ENCODE assay signal across 9 mouse cellular contexts in genomic region chr12:69130486-69130885, GRCm38 (mm10). TPM values are rescaled to one million over a fixed set of nuclear protein-coding genes. Genes with fewer than 3 reads are reported as not detected.
DNase-seq lines count a peak whose midpoint lies in the region; ATAC-seq lines count a peak whose summit lies in the region.
"Had no signal": no experiment of that assay in that cellular context is flagged by ENCODE, and none has a peak within 500 bp of the region (broad histone marks: within the 10 kb centered on the region; RNA-seq: fewer than 3 reads in every experiment).

No protein-coding gene starts in this region.

- DNase-seq in lung, postnatal 4 days = no peak
- no peak for DNase-seq in embryonic facial prominence, embryonic 11.5 days (ENCODE audit: low spot score)
- DNase-seq in limb, embryonic 11.5 days (ENCODE audit: low spot score) = no peak
- peak; percentile 11 for DNase-seq in splenic B cell, adult 2 months (ENCODE audit: low read depth, low spot score)
- DNase-seq in layer of hippocampus, adult 18-20 months (ENCODE audit: low spot score in 2 of 2) = no peak
- no peak for DNase-seq in ovary, postnatal 36 days (ENCODE audit: low spot score)

- 67% methylated on average over 12 of the region's 12 CpGs for WGBS in lung, embryonic 15.5 days
- 71% methylated on average over 12 of the region's 12 CpGs for WGBS in embryonic facial prominence, embryonic 11.5 days
- 70% methylated on average over 12 of the region's 12 CpGs for WGBS in limb, embryonic 11.5 days

- 0 out of 2 replicates have a peak, but pooled peaks cover 5% of the 10 kb centered on the region for H3K4me1 ChIP-seq in lung, embryonic 15.5 days
- H3K4me1 ChIP-seq in embryonic facial prominence, embryonic 11.5 days (ENCODE audit: control insufficient read depth, insufficient read depth, low read length) = no peaks in the 10 kb centered on the region
- no peaks in the 10 kb centered on the region for H3K4me1 ChIP-seq in limb, embryonic 11.5 days (ENCODE audit: control insufficient read depth, insufficient read depth, low read length)

- no peaks in the 10 kb centered on the region for H3K27me3 ChIP-seq in lung, embryonic 15.5 days
- no peaks in the 10 kb centered on the region for H3K27me3 ChIP-seq in embryonic facial prominence, embryonic 11.5 days (ENCODE audit: control insufficient read depth, insufficient read depth, low read length)
- no peaks in the 10 kb centered on the region for H3K27me3 ChIP-seq in limb, embryonic 11.5 days (ENCODE audit: control insufficient read depth, insufficient read depth, low read length)
- no peaks in the 10 kb centered on the region for H3K27me3 ChIP-seq in splenic B cell, adult 2 months (ENCODE audit: control insufficient read depth, insufficient read depth, low read length, poor library complexity, severe bottlenecking)

- no peaks in the 10 kb centered on the region for H3K36me3 ChIP-seq in lung, embryonic 15.5 days
- H3K36me3 ChIP-seq in embryonic facial prominence, embryonic 11.5 days (replicated peaks; ENCODE audit: control insufficient read depth, insufficient read depth, low read depth, low read length) = no peaks in the 10 kb centered on the region
- H3K36me3 ChIP-seq in limb, embryonic 11.5 days (ENCODE audit: control insufficient read depth, insufficient read depth, low read length) = no peaks in the 10 kb centered on the region
- no peaks in the 10 kb centered on the region for H3K36me3 ChIP-seq in splenic B cell, adult 2 months (ENCODE audit: control insufficient read depth, insufficient read depth, low read length, poor library complexity, severe bottlenecking)

- no peak overlapping the region for H3K9ac ChIP-seq in lung, embryonic 15.5 days
- no peak overlapping the region for H3K9ac ChIP-seq in embryonic facial prominence, embryonic 11.5 days (replicated peaks; ENCODE audit: low read length)
- no peak overlapping the region for H3K9ac ChIP-seq in limb, embryonic 11.5 days (ENCODE audit: low read length)

- no peak overlapping the region for H3K27ac ChIP-seq in lung, embryonic 15.5 days
- H3K27ac ChIP-seq in embryonic facial prominence, embryonic 11.5 days (replicated peaks; ENCODE audit: low read depth, low read length) = no peak overlapping the region
- H3K27ac ChIP-seq in limb, embryonic 11.5 days (replicated peaks; ENCODE audit: low read depth, low read length) = no peak overlapping the region
- H3K27ac ChIP-seq: left cerebral cortex, adult 2 months had no signal

- H3K9me3 ChIP-seq in lung, embryonic 15.5 days = no peaks in the 10 kb centered on the region
- H3K9me3 ChIP-seq in embryonic facial prominence, embryonic 11.5 days (replicated peaks; ENCODE audit: control insufficient read depth, low read length) = no peaks in the 10 kb centered on the region
- no peaks in the 10 kb centered on the region for H3K9me3 ChIP-seq in limb, embryonic 11.5 days (ENCODE audit: control insufficient read depth, low read length)

- ATAC-seq in lung, embryonic 15.5 days (ENCODE audit: borderline replicate concordance, extremely low read depth, low FRiP score, low TSS enrichment) = no peak
- ATAC-seq in embryonic facial prominence, embryonic 11.5 days (replicated peaks; ENCODE audit: insufficient number of reproducible peaks, low FRiP score, low TSS enrichment, low read depth) = no peak
- no peak for ATAC-seq in limb, embryonic 11.5 days (ENCODE audit: insufficient number of reproducible peaks, low FRiP score, low TSS enrichment, low read depth)

- H3K4me3 ChIP-seq in lung, embryonic 15.5 days = 0 out of 2 replicates have a peak overlapping the region, but pooled peaks have one; percentile 9
- no peak overlapping the region for H3K4me3 ChIP-seq in embryonic facial prominence, embryonic 11.5 days (ENCODE audit: low read depth, low read length)
- no peak overlapping the region for H3K4me3 ChIP-seq in limb, embryonic 11.5 days (ENCODE audit: low read depth, low read length)
- H3K4me3 ChIP-seq: left cerebral cortex, adult 2 months had no signal

- peak overlapping the region; percentile 39 for H3K4me2 ChIP-seq in lung, embryonic 15.5 days
- 0 out of 2 replicates have a peak overlapping the region, but pooled peaks have one; percentile 1 for H3K4me2 ChIP-seq in embryonic facial prominence, embryonic 11.5 days (ENCODE audit: low read depth, low read length)
- H3K4me2 ChIP-seq in limb, embryonic 11.5 days (ENCODE audit: low read depth, severe bottlenecking) = peak overlapping the region; percentile 15; the same call in 1 of the 2 replicates

RNA-seq across cellular contexts. Expression of gene Rps29, which starts 28.5 kb away (rescaled TPM):
- polyA plus RNA-seq in lung, embryonic 15.5 days (2015; fragmentation: Nextera tagmentation; extraction: Ambion mirVana) = 1,555 and 1,613 TPM in 2 replicates
- 1,323 and 1,416 TPM in 2 replicates for polyA plus RNA-seq in embryonic facial prominence, embryonic 11.5 days (2014; fragmentation: Nextera tagmentation; extraction: Ambion mirVana)
- polyA plus RNA-seq in limb, embryonic 11.5 days (2014; fragmentation: Nextera tagmentation; extraction: Ambion mirVana) = 1,587 and 1,677 TPM in 2 replicates
- 1,000 to 10,000 TPM; 1,313 to 1,405 TPM for total RNA-seq in layer of hippocampus, adult 18-20 months (2021)

RNA-seq across cellular contexts. Expression of gene Lrr1, which starts 38.1 kb away (rescaled TPM):
- 27.9 and 29.1 TPM in 2 replicates for polyA plus RNA-seq in lung, embryonic 15.5 days (2015; fragmentation: Nextera tagmentation; extraction: Ambion mirVana)
- 26.4 and 33.6 TPM in 2 replicates for polyA plus RNA-seq in embryonic facial prominence, embryonic 11.5 days (2014; fragmentation: Nextera tagmentation; extraction: Ambion mirVana)
- 30.1 and 30.9 TPM in 2 replicates for polyA plus RNA-seq in limb, embryonic 11.5 days (2014; fragmentation: Nextera tagmentation; extraction: Ambion mirVana)
- not detected for total RNA-seq in layer of hippocampus, adult 18-20 months (2021)
- total RNA-seq: gastrocnemius, adult 18-20 months; left cerebral cortex, adult 2 months had no signal

RNA-seq across cellular contexts. Expression of gene Rpl36al, which starts 53.4 kb away (rescaled TPM):
- 509 and 512 TPM in 2 replicates for polyA plus RNA-seq in lung, embryonic 15.5 days (2015; fragmentation: Nextera tagmentation; extraction: Ambion mirVana)
- 503 and 536 TPM in 2 replicates for polyA plus RNA-seq in embryonic facial prominence, embryonic 11.5 days (2014; fragmentation: Nextera tagmentation; extraction: Ambion mirVana)
- polyA plus RNA-seq in limb, embryonic 11.5 days (2014; fragmentation: Nextera tagmentation; extraction: Ambion mirVana) = 561 and 598 TPM in 2 replicates
- 100 to 1,000 TPM; 188 to 192 TPM for total RNA-seq in layer of hippocampus, adult 18-20 months (2021)

RNA-seq across cellular contexts. Expression of gene Mgat2, which starts 53.5 kb away (rescaled TPM):
- polyA plus RNA-seq in lung, embryonic 15.5 days (2015; fragmentation: Nextera tagmentation; extraction: Ambion mirVana) = 56.7 and 58.2 TPM in 2 replicates
- 37.7 and 39.5 TPM in 2 replicates for polyA plus RNA-seq in embryonic facial prominence, embryonic 11.5 days (2014; fragmentation: Nextera tagmentation; extraction: Ambion mirVana)
- polyA plus RNA-seq in limb, embryonic 11.5 days (2014; fragmentation: Nextera tagmentation; extraction: Ambion mirVana) = 32.3 and 33.6 TPM in 2 replicates
- total RNA-seq in layer of hippocampus, adult 18-20 months (2021) = 10 to 100 TPM; 25.9 to 27.1 TPM
